Mouse (Mus musculus) T-helper 1 cell (primary cell): ENCODE results near the gene Bpifa5.
"Not testable (repeated sequence)": the region's sequence is repeated elsewhere in the genome, so short reads cannot be mapped to it uniquely, and the experiment has no call there.

Source experiments
- in situ Hi-C: fragments of 300-600 bp; cut with MboI, MseI; formaldehyde crosslinking; loops from one replicate; pipeline ENCODE4 v1.15.1; 2025; ENCODE audit warnings: high pct_unique_total_duplicates

Gene Bpifa5

DNA sequence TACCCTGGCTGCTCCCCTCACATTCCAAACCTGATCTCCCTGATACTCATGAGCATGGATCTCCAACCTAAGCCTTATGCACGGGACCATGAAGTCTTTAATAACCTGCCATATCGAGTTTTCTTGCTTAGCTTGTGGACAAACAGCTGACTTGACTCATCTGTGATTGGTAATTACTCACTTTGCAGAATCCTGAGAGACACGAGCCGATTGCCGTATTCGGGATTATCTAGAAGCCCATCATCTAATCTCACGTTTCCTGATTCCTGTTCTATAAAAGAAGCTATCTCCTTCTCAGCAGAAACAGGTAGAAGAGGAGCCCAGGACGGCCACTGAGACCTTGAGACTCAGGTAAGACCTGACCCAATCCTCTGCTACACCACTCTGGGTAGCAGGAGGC lies at the start of gene Bpifa5:
Gene Bpifa5, plus strand, starts transcription at position 301 of the 400 bp plus-strand sequence.
- in situ Hi-C loops = no loop called here

DNA sequence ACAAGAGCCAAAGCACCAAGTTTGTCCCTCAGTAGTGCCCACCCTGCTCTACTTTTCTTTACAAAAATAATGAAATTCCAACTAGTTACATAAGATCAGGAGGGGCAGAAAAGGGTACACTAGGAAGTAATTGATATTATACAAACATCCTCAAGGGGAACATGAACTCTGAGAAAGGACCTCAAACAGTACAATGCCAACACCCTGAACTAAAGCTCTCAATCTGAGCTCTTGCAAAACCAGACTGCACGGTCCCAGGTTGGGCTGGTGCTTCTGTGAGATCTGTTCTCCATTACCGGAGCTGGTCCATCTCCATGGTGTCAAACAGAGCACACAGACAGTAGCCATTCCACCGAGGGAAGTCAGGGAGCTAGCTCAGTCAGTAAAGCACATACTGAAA lies 45.0 kb upstream of the Bpifa5 start:
- in situ Hi-C loops = loop anchor here (5.0 to 10.0 kb wide), 2 partner anchors 50 to 1177 kb away; no protein-coding TSS in a partner anchor

DNA sequence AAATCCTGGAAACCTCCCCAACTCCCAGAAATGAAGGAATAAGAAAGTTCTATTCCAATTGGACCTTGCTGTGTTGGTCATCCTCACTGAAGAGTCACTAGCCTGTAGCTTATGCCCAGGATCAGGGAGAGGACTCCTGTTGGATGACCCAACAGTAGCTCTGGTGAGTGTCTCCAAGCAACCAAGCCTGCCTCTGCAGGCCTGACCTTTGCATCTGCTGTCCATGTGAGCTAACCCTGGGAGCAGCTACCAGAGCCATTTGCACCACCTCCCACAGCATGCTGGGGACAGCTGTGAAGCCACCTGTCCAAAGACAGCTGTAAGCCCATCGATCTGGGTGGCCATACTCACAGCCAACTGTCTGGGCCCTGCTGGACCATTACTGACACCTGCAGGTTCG lies 32.3 kb upstream of the Bpifa5 start, which contains the start of gene Bpifa3:
Gene Bpifa3, plus strand, starts transcription at position 217 of the 400 bp plus-strand sequence.
- in situ Hi-C loops = no loop called here

DNA sequence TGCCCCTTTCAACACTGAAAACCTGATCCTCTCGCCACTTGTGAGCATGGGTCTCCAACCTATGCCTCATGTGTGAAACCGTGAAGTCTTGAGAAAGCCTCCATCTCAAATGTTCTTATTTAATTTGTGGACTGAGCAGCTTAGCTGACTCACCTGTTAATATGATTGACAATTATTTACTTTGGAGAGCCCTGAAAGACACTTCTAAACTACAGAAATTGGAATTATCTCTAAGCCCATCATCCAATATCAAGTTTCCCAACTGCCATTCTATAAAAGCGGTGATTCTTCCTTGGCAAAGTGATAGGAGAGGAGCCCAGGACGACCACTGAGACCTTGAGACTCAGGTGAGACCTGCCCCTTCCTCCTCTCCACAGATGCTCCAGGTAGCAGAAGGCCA lies 19.8 kb upstream of the Bpifa5 start, which contains the start of gene Bpifa1:
Gene Bpifa1, plus strand, starts transcription at position 301 of the 400 bp plus-strand sequence.
- in situ Hi-C loops = no loop called here

DNA sequence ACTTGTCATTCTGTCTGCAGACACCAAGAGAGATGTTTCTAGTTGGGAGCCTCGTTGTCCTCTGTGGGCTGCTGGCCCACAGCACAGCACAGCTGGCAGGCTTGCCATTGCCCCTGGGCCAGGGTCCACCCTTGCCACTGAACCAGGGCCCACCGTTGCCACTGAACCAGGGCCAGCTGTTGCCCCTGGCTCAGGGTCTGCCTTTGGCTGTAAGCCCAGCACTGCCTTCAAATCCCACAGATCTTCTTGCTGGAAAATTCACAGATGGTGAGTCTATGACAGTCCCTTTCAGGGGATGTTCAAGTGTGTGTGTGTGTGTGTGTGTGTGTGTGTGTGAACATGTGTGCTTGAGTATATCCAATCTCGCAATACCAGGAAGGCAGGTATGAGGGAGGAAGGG lies 18.7 kb upstream of the Bpifa5 start:
- in situ Hi-C loops = no loop called here

- in situ Hi-C loops = no loop called here
Observed at GRCm38 (mm10) chr2:154147496-154147895, 14.9 kb upstream of the Bpifa5 start.

DNA sequence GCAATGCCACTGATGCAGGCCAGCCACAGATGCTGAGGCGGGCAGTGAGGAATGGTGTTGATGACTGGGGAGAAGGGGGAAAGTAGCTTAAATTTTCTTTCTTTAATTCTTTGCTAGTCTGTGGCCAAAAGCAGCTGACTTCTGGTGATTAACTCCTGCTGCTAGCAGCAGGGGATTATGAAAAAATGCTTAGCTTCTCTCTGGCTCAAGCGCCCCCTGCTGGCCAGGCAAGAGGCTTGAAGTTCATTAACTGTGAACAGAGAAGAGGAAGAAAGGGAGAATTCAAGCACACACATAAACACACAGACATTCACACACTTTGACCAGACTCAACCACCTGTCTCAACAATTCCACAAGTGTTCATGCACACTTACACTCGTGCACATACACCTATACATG lies 4.0 kb upstream of the Bpifa5 start:
- in situ Hi-C loops = no loop called here

DNA sequence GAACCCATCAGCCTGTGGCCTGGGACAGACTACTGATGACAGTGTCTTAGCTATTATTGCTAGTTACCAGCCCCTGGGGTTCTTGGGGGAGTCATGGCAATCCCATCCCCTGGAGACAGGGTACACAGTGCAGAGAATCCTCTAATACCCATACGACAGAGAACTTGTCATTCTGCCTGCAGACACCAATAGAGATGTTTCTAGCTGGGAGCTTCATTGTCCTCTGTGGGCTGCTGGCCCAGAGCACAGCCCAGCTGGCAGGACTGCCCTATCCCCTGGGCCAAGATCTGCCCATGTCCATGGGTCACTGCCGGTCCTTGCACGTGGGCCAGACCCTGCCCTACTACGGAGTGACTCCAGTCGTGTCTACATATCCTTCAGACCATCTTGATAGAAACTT lies 899 bp downstream of the Bpifa5 start:
- in situ Hi-C loops = no loop called here

- in situ Hi-C loops = no loop called here
Observed at GRCm38 (mm10) chr2:154169172-154169571, 6.8 kb downstream of the Bpifa5 start.

DNA sequence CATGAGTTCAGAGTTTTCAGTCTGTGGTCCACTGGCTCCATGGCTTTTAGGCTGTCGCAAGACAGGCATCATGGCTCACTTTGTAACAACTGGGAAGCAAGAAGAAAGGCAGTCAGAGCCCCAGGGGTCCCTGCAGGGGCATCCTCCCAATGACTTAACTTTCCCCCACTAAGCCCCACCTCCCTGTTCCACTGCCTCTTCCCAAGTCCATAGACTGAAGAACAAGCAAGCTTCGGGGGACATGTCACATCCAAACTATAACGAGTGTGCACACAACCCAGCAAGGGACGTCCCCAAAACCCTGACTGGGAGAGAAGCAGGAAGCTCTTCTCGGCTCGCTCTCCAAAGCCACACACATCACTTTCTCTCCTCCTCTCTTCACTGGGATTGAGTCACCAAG lies 9.2 kb downstream of the Bpifa5 start:
- in situ Hi-C loops = no loop called here

GRCm38 (mm10) chr2:154173313-154173712 lies 10.9 kb downstream of the Bpifa5 start:
- in situ Hi-C loops = no loop called here

- in situ Hi-C loops = not testable (repeated sequence)
Observed at GRCm38 (mm10) chr2:154181900-154182299, 19.5 kb downstream of the Bpifa5 start.

DNA sequence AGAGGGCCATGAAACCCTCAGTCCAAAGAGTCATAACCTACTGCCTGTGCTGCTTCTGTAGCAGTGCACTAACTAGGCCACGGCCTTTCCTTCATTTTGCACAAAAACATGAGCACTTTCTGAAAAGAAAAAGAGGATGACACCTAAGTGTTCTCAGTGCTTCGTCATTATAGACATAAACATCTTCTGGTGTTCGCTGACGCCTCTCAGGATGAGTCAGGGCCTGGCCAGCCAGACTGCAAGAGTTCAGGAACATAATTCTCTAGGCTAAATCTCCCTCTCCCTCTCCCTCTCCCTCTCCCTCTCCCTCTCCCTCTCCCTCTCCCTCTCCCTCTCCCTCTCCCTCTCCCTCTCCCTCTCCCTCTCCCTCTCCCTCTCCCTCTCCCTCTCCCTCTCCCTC lies 20.7 kb downstream of the Bpifa5 start:
- in situ Hi-C loops = not testable (repeated sequence)

DNA sequence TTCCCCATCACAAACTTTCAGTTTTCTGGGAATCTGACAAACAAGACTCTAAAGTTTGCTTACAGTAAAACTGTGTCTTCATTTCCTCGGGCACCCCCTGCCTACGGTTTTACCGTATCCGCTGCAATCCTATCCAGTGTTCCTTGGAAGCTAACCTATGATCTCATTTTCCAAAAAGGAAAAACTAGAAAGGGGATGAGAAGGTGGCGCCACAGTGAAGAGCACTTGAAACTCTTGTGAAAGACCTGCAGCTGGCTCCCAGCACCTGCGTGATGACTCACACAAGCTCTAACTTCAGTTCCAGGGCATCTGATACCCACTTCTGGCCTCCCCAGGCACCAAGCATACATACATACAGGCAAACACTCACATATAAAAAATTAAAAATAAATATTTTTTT lies 22.9 kb downstream of the Bpifa5 start:
- in situ Hi-C loops = no loop called here

GRCm38 (mm10) chr2:154185748-154186147 lies 23.3 kb downstream of the Bpifa5 start:
- in situ Hi-C loops = no loop called here

GRCm38 (mm10) chr2:154187468-154187867 lies 25.1 kb downstream of the Bpifa5 start:
- in situ Hi-C loops = no loop called here

DNA sequence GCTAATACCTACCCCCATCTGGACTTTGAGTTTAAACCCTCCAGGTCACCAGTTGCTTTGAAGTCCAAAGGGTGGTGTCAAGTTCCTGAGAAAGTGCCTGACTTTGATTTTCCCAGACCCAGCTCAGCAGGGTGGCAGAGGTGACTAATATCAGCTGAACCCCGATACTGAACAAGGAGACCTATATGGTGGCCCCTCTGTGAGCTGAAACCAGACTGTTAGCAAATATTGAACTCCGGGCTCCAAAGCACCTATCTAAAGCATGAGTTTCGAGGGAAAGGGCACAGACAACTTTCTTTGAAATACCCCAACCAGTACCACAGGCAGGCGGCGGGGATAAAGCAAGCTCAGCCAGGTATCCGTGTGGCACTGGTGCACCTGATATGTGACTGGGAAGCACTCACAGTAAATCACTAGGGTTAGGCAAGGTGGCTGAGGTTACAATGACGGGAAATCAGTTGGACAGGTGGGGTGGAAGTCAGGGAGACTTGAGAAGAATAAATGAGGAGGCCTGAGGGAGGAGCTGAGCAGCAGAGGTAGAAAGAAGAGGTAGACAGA lies 27.5 kb downstream of the Bpifa5 start:
- in situ Hi-C loops = no loop called here

DNA sequence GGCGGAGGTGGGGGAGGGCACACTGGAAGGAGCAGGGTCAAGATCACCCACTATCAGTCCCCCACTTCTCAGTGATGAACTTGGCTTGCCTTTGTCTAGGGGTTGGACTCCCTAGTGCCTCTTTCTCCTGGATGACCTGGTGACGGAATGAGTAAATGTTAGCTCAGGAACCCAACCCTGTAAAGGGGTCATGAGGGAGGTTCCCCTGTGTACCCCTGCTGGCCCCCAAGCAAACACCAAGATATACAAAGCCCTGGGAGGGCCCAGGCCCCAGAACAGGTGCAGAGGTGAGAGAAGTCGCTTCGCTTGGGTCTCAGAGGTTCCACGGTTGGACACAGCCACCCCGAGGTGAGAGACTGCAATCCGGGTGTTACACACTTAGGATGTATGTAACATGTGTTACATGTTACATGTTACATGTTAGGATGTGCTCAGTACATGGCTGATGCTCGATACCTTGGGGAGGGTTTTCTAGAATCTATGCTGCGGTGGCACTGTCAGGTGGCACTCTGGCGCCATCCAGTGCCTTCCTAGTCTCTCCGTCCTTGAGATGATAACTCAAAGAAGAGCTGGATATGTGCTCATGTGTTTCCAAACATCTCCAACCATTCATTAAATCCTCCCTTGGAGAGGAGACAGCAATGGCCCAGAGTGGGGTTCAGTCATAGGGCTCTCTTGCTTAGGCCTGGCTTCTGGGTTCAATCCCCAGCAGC lies 28.3 kb downstream of the Bpifa5 start, which contains the start of gene Bpifb1:
Gene Bpifb1, plus strand, starts transcription at position 273 of the 713 bp plus-strand sequence.
- in situ Hi-C loops = no loop called here

DNA sequence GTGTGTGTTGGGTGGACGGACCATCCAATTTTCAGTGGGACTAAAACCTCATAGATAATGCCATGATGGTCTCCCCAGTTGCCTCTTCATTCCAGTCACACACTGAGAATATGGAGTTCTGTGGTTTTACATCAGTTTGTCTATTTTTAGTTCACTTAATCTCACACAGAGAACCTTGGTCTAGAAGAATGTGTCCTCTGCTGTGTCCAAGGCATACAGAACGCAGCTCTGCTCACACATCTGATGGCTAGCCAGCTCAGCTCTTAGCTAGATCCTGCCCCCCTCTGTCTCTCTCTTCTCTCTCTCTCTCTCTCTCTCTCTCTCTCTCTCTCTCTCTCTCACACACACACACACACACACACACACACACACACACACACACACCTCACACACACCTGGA lies 29.7 kb downstream of the Bpifa5 start:
- in situ Hi-C loops = no loop called here

GRCm38 (mm10) chr2:154193071-154193470 lies 30.7 kb downstream of the Bpifa5 start:
- in situ Hi-C loops = no loop called here

GRCm38 (mm10) chr2:154193994-154194504 lies 31.6 kb downstream of the Bpifa5 start:
- in situ Hi-C loops = no loop called here

- in situ Hi-C loops = no loop called here
Observed at GRCm38 (mm10) chr2:154197036-154197435, 34.6 kb downstream of the Bpifa5 start.

DNA sequence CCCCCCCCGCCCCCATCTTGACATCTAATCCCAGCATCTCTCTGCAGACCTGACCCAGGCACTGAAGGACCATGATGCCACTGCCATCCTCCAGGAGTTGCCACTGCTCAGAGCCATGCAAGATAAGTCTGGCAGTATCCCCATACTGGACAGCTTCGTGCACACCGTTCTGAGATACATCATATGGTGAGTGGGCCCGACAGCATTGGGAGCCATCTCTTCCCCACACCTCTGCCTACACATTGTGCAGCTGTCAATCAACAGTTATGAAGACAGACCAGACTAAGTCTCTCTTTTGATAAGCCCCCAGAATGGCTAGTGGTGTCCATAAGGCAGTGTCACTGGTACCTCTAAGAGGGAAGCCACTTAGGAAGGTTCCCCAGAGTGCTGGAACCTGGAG lies 42.2 kb downstream of the Bpifa5 start:
- in situ Hi-C loops = no loop called here
